Mouse (Mus musculus) heart, postnatal 0 days (tissue): ENCODE results near the gene Gps2. TPM values are rescaled to one million over a fixed set of nuclear protein-coding genes. Genes with fewer than 3 reads are reported as not detected.

Source experiments
- ATAC-seq: fragments of 200-750 bp; cut with Nextera tagmentation; 2 replicates; pipeline ENCODE4 v1.8.0; 2017; ENCODE audit warnings: low read depth, moderate number of reproducible peaks, moderate library complexity; ENCODE audit not compliant: insufficient read depth
- DNase-seq: peaks from one replicate; pipeline ENCODE4 v3.0.0-alpha.2; 2016; ENCODE audit warnings: low spot score
- H3K27ac ChIP-seq: fragments of 300-500 bp; sonication (generic); 2 replicates; pipeline ENCODE4 v1.5.1; 2014; ENCODE audit warnings: low read depth, mild to moderate bottlenecking
- H3K27me3 ChIP-seq: fragments of 300-500 bp; sonication (generic); 2 replicates; pipeline ENCODE4 v1.6.1; 2014; ENCODE audit warnings: low read length, mixed read lengths; ENCODE audit not compliant: control insufficient read depth, insufficient read depth
- H3K36me3 ChIP-seq: fragments of 300-500 bp; sonication (generic); replicated peaks from 2 replicates; pipeline ENCODE4 v1.6.1; 2014; ENCODE audit warnings: low read length, mixed read lengths; ENCODE audit not compliant: control insufficient read depth, insufficient read depth
- H3K4me1 ChIP-seq: fragments of 300-500 bp; sonication (generic); 2 replicates; pipeline ENCODE4 v1.6.1; 2014; ENCODE audit warnings: antibody characterized with exemption; ENCODE audit not compliant: control insufficient read depth, insufficient read depth
- H3K4me2 ChIP-seq: fragments of 300-500 bp; sonication (generic); 2 replicates; pipeline ENCODE4 v1.6.1; 2014; ENCODE audit warnings: low read depth, mild to moderate bottlenecking, low read length, moderate library complexity
- H3K4me3 ChIP-seq: fragments of 300-500 bp; sonication (generic); 2 replicates; pipeline ENCODE4 v1.5.1; 2014; ENCODE audit warnings: low read depth, low read length
- H3K9ac ChIP-seq: fragments of 300-500 bp; sonication (generic); replicated peaks from 2 replicates; pipeline ENCODE4 v1.6.1; 2014; ENCODE audit warnings: low read depth, low read length, mixed read lengths
- H3K9me3 ChIP-seq: fragments of 300-500 bp; sonication (generic); replicated peaks from 2 replicates; pipeline ENCODE4 v1.6.1; 2016; ENCODE audit warnings: low read length; ENCODE audit not compliant: control insufficient read depth
- CTCF ChIP-seq: IDR thresholded peaks from 2 replicates; pipeline ENCODE4 v1.5.1; 2016; ENCODE audit warnings: antibody characterized with exemption, control low read depth, low read depth
- EP300 ChIP-seq: IDR thresholded peaks from 2 replicates; pipeline ENCODE4 v1.6.1; 2016; ENCODE audit warnings: antibody characterized with exemption, low read depth
- WGBS: fragments of 180-500 bp; shearing (Covaris S2); extraction: QIAGEN DNeasy Blood & Tissue Kit; methylation state at CpG from one replicate; pipeline ENCODE4 v1.1.7; 2014; 5-methylcytosine and 5-hydroxymethylcytosine counted together
- microRNA-seq: library from miRNA; unstranded; fragments of <30 nt; microRNA quantifications from one replicate; pipeline ENCODE4, GENCODE M21; 2016
- polyA plus RNA-seq: library from polyadenylated mRNA; unstranded; fragments of >200 nt; fragmentation: Nextera tagmentation; extraction: Ambion mirVana; gene quantifications from 2 replicates; pipeline ENCODE4 v1.2.1, GENCODE M21; 2015
- total RNA-seq: library from RNA; depleted of rRNA; stranded (reverse); fragments of >200 nt; gene quantifications from 2 replicates; pipeline ENCODE4 v1.2.3, GENCODE M21; 2014; ENCODE audit warnings: low replicate concordance; rRNA removed

Gene Gps2
- total and polyA plus RNA-seq, 2 experiments from 2014 or later, result 37.1 to 48.6 TPM

DNA sequence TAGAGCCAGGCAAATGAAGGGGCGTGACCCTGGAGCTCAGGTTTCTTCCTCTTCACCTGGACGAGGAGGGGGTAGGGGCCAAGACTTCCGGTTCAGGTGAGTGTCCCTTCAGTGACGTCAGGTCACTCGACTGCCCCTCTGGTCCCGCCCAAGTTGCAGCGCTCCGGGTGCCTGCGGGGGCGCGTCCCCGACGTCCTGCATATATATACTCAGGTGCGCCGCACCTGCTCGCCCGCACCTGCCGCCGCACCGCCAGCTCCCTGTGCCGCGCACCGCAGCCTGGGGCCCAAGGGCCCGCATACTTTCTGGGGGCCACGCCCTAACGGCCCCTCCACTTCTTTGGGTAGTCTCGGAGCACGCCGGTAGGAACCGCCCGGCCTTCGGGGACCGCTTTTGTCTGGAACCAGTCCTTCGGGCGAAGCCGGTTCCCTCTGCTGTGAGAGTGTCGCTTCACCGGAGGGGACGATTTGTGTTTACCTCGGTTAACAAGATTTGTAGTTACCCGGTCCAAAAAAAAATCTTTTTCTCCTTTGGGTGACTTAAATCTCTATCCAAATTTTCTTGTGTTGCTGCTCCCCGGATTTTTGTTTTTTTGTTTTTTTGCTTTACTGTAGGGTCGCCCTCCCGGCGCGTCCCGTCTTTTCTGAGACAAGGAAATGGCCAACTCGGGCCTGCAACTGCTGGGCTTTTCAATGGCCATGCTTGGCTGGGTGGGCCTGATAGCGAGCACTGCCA is 51.8 kb downstream of the Gps2 start:
- Histone ChIP-seq H3K4me3 (peak overlapping the region; percentile 44), H3K27ac (no peak overlapping the region), H3K27me3 (peaks cover 52% of the 10 kb centered on the region), H3K9ac (no peak overlapping the region), H3K4me1 (0 out of 2 replicates have a peak, but pooled peaks cover 10% of the 10 kb centered on the region), H3K9me3 (no peaks in the 10 kb centered on the region), H3K4me2 (peak overlapping the region; percentile 65; the same call in 1 of the 2 replicates), H3K36me3 (peaks cover 25% of the 10 kb centered on the region)
- ATAC-seq (no peak), DNase-seq (no peak)
- no peak for TF ChIP-seq EP300
- TF ChIP-seq CTCF, result no peak
- WGBS, result 5% methylated on average over 48 of the region's 49 CpGs

Small RNA genes lying within 50 kb of the gene (microRNA-seq; reads per million reads assigned to microRNA genes)
- gene Mir6924, result not detected

Other genes starting within 250 kb of the Gps2 start
Only the 30 nearest of the 39 such genes appear.
- 13.4 and 15.6 TPM in 2 replicates for gene Polr2a, start 155.3 kb upstream of the Gps2 start, total RNA-seq
- 6.2 and 6.6 TPM in 2 replicates for gene Polr2a, start 155.3 kb upstream of the Gps2 start, polyA plus RNA-seq
- gene Slc35g3, start 151.9 kb upstream of the Gps2 start, total RNA-seq, result not detected in 2 replicates
- gene Slc35g3, start 151.9 kb upstream of the Gps2 start, polyA plus RNA-seq, result 0.18 TPM in 1 of 2 replicates, not detected in the other
- gene Zbtb4, start 148.0 kb upstream of the Gps2 start, total RNA-seq, result 21.2 and 28.7 TPM in 2 replicates
- gene Zbtb4, start 148.0 kb upstream of the Gps2 start, polyA plus RNA-seq, result 2.6 and 2.9 TPM in 2 replicates
- gene Chrnb1, start 117.9 kb upstream of the Gps2 start, total RNA-seq, result 2.5 and 11.2 TPM in 2 replicates
- 2.7 and 3.1 TPM in 2 replicates for gene Chrnb1, start 117.9 kb upstream of the Gps2 start, polyA plus RNA-seq
- gene Fgf11, start 112.0 kb upstream of the Gps2 start, total RNA-seq, result 5.3 and 5.7 TPM in 2 replicates
- gene Fgf11, start 112.0 kb upstream of the Gps2 start, polyA plus RNA-seq, result 0.75 and 1.0 TPM in 2 replicates
- gene Tmem102, start 108.3 kb upstream of the Gps2 start, total RNA-seq, result 0.43 and 2.7 TPM in 2 replicates
- 2.6 TPM in 2 replicates for gene Tmem102, start 108.3 kb upstream of the Gps2 start, polyA plus RNA-seq
- gene Gm39566, start 98.6 kb upstream of the Gps2 start, total RNA-seq, result not detected in 2 replicates
- gene Gm39566, start 98.6 kb upstream of the Gps2 start, polyA plus RNA-seq, result not detected in 2 replicates
- gene Spem2, start 95.4 kb upstream of the Gps2 start, total RNA-seq, result not detected in 2 replicates
- not detected in 2 replicates for gene Spem2, start 95.4 kb upstream of the Gps2 start, polyA plus RNA-seq
- not detected in 2 replicates for gene Spem1, start 91.7 kb upstream of the Gps2 start, total RNA-seq
- gene Spem1, start 91.7 kb upstream of the Gps2 start, polyA plus RNA-seq, result not detected in 2 replicates
- gene Nlgn2, start 76.1 kb upstream of the Gps2 start, total RNA-seq, result 4.5 and 10.1 TPM in 2 replicates
- 0.89 TPM in 2 replicates for gene Nlgn2, start 76.1 kb upstream of the Gps2 start, polyA plus RNA-seq
- gene Tmem256, start 75.4 kb upstream of the Gps2 start, total RNA-seq, result 78.5 and 169 TPM in 2 replicates
- gene Tmem256, start 75.4 kb upstream of the Gps2 start, polyA plus RNA-seq, result 411 and 424 TPM in 2 replicates
- 50.9 and 64.0 TPM in 2 replicates for gene Plscr3, start 67.5 kb upstream of the Gps2 start, total RNA-seq
- gene Plscr3, start 67.5 kb upstream of the Gps2 start, polyA plus RNA-seq, result 60.5 and 62.3 TPM in 2 replicates
- 0.50 TPM in 1 of 2 replicates, not detected in the other for gene Tnk1, start 55.2 kb upstream of the Gps2 start, total RNA-seq
- not detected in 2 replicates for gene Tnk1, start 55.2 kb upstream of the Gps2 start, polyA plus RNA-seq
- gene Tmem95, start 35.9 kb upstream of the Gps2 start, total RNA-seq, result not detected in 2 replicates
- gene Tmem95, start 35.9 kb upstream of the Gps2 start, polyA plus RNA-seq, result not detected in 2 replicates
- gene Kctd11, start 32.5 kb upstream of the Gps2 start, total RNA-seq, result 2.3 and 9.4 TPM in 2 replicates
- 1.9 and 2.3 TPM in 2 replicates for gene Kctd11, start 32.5 kb upstream of the Gps2 start, polyA plus RNA-seq
- gene Acap1, start 18.3 kb upstream of the Gps2 start, total RNA-seq, result 2.5 and 9.7 TPM in 2 replicates
- gene Acap1, start 18.3 kb upstream of the Gps2 start, polyA plus RNA-seq, result 2.5 TPM in 2 replicates
- gene 2810408A11Rik, start 12.9 kb upstream of the Gps2 start, total RNA-seq, result 1.8 and 6.3 TPM in 2 replicates
- gene 2810408A11Rik, start 12.9 kb upstream of the Gps2 start, polyA plus RNA-seq, result 2.8 and 3.9 TPM in 2 replicates
- 39.2 and 59.5 TPM in 2 replicates for gene Neurl4, start 12.8 kb upstream of the Gps2 start, total RNA-seq
- 3.6 and 4.5 TPM in 2 replicates for gene Neurl4, start 12.8 kb upstream of the Gps2 start, polyA plus RNA-seq
- gene Eif5a, start 8.1 kb downstream of the Gps2 start, total RNA-seq, result 469 and 504 TPM in 2 replicates
- 961 and 973 TPM in 2 replicates for gene Eif5a, start 8.1 kb downstream of the Gps2 start, polyA plus RNA-seq
- 16.0 and 25.6 TPM in 2 replicates for gene Ybx2, start 21.9 kb downstream of the Gps2 start, total RNA-seq
- gene Ybx2, start 21.9 kb downstream of the Gps2 start, polyA plus RNA-seq, result 4.9 and 7.9 TPM in 2 replicates
- 235 and 267 TPM in 2 replicates for gene Slc2a4, start 34.3 kb downstream of the Gps2 start, total RNA-seq
- gene Slc2a4, start 34.3 kb downstream of the Gps2 start, polyA plus RNA-seq, result 89.2 and 89.7 TPM in 2 replicates
- 0.93 TPM in 1 of 2 replicates, not detected in the other for gene Cldn7, start 50.9 kb downstream of the Gps2 start, total RNA-seq
- gene Cldn7, start 50.9 kb downstream of the Gps2 start, polyA plus RNA-seq, result 0.64 and 1.8 TPM in 2 replicates
- 43.0 and 45.6 TPM in 2 replicates for gene Ctdnep1, start 67.3 kb downstream of the Gps2 start, total RNA-seq
- gene Ctdnep1, start 67.3 kb downstream of the Gps2 start, polyA plus RNA-seq, result 24.8 and 25.5 TPM in 2 replicates
- gene Elp5, start 68.6 kb downstream of the Gps2 start, total RNA-seq, result 77.7 and 108 TPM in 2 replicates
- gene Elp5, start 68.6 kb downstream of the Gps2 start, polyA plus RNA-seq, result 89.8 and 96.1 TPM in 2 replicates
- gene Gabarap, start 77.3 kb downstream of the Gps2 start, total RNA-seq, result 208 and 305 TPM in 2 replicates
- 472 and 510 TPM in 2 replicates for gene Gabarap, start 77.3 kb downstream of the Gps2 start, polyA plus RNA-seq
- 27.4 and 54.8 TPM in 2 replicates for gene Phf23, start 81.9 kb downstream of the Gps2 start, total RNA-seq
- 30.3 and 34.2 TPM in 2 replicates for gene Phf23, start 81.9 kb downstream of the Gps2 start, polyA plus RNA-seq
- 10.8 TPM in 2 replicates for gene Dvl2, start 86.7 kb downstream of the Gps2 start, total RNA-seq
- gene Dvl2, start 86.7 kb downstream of the Gps2 start, polyA plus RNA-seq, result 6.5 and 7.5 TPM in 2 replicates
- gene Acadvl, start 101.5 kb downstream of the Gps2 start, total RNA-seq, result 378 and 469 TPM in 2 replicates
- 815 and 873 TPM in 2 replicates for gene Acadvl, start 101.5 kb downstream of the Gps2 start, polyA plus RNA-seq
- 3.4 and 10.3 TPM in 2 replicates for gene Dlg4, start 103.1 kb downstream of the Gps2 start, total RNA-seq
- 2.2 TPM in 2 replicates for gene Dlg4, start 103.1 kb downstream of the Gps2 start, polyA plus RNA-seq
- gene Asgr1, start 140.2 kb downstream of the Gps2 start, total RNA-seq, result not detected in 2 replicates
- gene Asgr1, start 140.2 kb downstream of the Gps2 start, polyA plus RNA-seq, result not detected in 2 replicates